Mouse (Mus musculus) adipocyte (in vitro differentiated cells): Measurements from ENCODE around the gene Spib.

ENCODE experiments used
- DNase-seq: peaks from one replicate; pipeline ENCODE4 v3.0.0-alpha.2; 2016; ENCODE audit warnings: low spot score

The Spib gene

GRCm38 (mm10) chr7:44548497-44549087 lies 16.7 kb upstream of the Spib start, which contains the start of gene Pold1:
TSS of gene Pold1 (minus strand) at chr7:44548849.
- peak; percentile 98 for DNase-seq

DNA sequence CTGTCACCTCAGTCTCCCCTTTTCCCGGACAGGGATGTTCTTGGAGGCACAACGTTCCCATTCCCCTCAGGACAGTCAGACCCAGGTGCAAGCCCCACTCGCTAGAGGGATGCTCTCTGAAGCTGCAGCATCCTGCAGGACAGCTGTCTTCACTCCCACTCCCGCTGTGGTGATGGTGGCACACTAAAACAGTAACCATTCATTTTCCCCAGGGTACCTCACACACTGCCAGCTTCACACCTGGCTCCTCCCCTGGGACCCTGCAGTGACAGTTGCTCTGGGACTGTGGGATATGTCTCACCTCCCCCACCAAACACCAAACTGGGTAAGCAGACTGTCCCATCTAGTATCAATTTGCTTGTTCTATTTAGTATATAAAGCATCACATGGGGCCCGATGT lies 15.9 kb upstream of the Spib start:
- no peak for DNase-seq

- no peak for DNase-seq
Observed at GRCm38 (mm10) chr7:44547041-44547440, 15.2 kb upstream of the Spib start.

- DNase-seq, result no peak
Observed at GRCm38 (mm10) chr7:44546274-44546673, 14.4 kb upstream of the Spib start.

- no peak for DNase-seq
Observed at GRCm38 (mm10) chr7:44543071-44543470, 11.2 kb upstream of the Spib start.

DNA sequence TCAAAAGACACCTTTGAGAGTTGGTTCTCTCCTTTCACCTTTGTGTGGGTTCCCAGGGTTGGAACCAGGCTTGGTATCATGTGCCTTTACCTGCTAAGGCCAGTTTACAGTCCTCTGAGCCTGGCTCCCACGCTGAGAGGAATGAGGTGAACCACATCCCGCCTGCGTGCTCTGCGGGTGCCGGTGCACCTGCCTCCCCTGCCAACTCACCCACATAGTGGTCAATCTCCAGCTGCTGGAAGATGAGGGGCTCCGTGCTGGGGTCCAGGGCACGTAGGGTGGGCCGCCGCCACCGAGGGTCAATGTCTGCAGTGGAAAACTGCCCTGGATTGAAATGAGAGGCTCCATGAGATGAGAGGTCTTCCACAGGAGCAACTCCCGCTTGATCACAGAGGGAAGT lies 10.7 kb upstream of the Spib start:
- no peak for DNase-seq

- DNase-seq, result no peak
Observed at GRCm38 (mm10) chr7:44538756-44539624, 7.1 kb upstream of the Spib start.

GRCm38 (mm10) chr7:44537496-44537895 lies 5.6 kb upstream of the Spib start:
- DNase-seq, result no peak

DNA sequence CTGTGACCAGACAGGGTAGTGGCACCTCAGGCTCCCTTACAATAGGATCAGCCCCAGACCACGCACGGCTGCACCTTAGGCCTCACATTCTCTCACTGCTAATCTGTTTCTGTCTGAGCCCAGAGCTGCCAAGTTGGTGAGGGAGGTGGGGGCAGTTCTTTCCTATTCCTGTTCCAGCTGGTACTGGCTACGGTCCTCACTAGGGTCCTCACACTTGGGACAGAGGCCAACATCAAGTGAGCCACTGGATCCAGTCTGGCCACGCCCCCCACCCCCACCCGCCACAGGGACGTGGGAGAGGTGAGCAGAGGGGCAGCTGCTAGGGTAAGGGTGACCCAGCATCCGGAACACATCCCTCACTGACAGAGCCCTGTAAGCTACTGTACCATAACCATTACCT lies 5.1 kb upstream of the Spib start:
- no peak for DNase-seq

DNA sequence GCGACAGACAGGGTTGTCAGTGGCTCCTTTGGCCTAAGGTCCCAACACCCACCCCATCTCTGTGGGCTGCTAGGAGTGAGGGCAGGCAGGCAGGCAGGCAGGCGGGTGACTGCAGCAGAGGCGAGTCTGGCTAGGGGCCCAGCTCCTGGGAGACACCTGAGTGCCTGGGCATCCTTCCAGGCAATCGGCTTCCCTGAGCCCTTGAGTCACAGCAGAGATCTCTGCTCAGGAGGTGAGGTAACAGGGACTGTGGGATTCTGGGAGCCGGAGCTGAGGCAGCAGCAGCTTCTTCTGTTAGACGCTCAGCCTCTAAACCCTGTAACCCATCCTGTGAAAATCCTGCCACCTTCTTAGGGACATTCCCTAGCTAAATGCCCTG lies 4.7 kb upstream of the Spib start:
- DNase-seq, result no peak

GRCm38 (mm10) chr7:44535657-44536589 lies 4.1 kb upstream of the Spib start:
- no peak for DNase-seq

- DNase-seq, result no peak
Observed at GRCm38 (mm10) chr7:44534656-44535441, 3.0 kb upstream of the Spib start.

DNA sequence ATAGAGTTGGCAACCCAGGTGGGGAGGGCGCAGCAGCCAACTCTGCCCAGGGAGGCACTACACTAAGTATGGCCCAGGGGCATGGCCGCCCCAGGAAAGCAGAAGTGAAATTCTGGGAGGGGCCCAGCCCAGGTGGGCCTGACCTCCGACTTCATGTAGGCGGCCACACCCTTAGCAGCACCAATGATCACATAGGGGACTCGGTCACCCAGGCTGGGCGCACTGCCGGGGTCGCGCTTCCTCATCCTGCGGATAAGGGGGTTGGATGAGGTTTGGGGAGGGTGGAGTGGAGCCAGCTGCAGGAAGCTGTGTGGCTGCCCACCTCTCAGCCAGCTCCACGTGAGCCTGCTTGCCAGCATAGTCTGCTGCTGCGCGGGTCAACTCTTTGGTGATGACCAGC lies 2.4 kb upstream of the Spib start:
- no peak for DNase-seq

DNA sequence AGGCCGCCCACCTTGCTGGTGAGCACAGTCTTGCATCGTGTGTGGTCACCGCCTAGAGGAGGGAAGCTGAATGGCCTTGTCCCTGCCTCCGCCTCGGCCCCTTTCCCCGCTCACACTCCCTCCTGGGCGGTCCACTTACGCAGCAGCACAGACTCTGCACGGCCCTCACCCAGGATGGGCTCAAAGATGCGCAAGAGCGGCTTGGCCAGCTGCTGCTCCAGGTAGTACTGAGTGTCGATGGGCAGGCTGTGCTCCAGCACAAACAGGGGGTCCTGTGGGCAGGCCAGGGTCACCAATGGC lies 1.8 kb upstream of the Spib start:
- DNase-seq, result no peak

DNA sequence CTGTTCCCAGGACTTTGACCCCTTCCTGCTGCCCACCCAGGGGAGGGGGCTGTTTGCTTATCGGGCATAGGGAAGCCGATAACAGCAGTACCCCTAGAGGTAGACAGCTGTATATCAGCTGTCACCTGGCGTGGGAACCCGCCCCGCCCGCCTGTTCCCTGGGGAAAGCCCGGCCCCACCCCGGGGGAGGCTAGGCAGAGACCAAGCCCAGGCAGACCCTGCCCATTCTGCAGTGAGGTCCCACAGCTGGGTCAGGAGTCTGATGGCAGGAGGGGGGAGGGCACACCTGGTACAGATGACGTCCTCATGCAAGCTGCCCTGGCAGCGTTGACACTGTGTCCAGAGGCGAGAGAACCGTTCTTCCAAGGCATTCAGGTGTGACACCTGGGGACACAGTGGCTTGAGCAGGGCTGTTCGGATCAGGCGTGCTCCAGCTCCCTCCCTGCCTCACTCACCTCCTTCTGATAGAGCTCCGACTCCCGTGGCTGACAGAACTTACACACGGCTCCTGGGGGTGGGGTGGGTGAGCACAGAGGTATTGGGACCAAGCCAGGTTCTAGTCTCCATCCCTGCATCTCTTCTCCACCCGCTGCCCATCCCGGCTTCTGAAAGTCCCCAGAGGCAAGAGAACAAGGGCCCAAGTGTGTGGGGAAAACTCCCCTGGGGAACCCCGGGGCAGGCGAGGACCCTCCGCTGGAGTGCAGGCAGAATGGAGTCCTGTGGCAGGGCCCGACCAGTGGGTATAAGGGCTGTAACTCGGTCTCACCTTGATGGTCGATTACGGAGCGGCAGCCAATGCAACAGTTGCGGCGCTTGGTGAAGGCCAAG lies 1.3 kb upstream of the Spib start:
- no peak for DNase-seq

DNA sequence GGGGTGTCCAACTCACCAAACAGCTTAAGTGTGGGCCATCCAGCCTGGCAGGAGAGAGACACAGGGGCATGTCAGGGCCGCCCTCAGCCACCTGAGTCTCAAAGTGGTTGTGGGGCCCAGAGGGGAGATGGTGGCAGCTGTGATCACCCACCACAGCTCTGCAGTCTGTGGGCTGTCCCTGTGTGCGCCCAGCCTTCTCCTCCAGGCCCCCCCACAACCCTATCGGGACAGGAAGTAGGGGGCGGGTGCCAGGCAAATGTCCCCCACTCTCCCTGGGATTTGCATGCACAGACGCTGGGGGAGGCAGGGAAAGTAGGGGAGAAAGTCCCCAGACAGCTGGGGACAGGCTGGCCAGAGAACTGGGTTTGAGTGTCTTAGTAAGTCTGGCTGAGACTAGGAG lies 664 bp downstream of the Spib start:
- DNase-seq, result no peak

- no peak for DNase-seq
Observed at GRCm38 (mm10) chr7:44530507-44530906, 1.4 kb downstream of the Spib start.

- no peak for DNase-seq
Observed at GRCm38 (mm10) chr7:44529518-44529917, 2.4 kb downstream of the Spib start.

GRCm38 (mm10) chr7:44527483-44528398 lies 4.1 kb downstream of the Spib start:
- DNase-seq, result no peak
